Mouse (Mus musculus) adrenal gland, adult 8-10 months (tissue): Measurements from ENCODE around the gene Olfr247. TPM values are rescaled to one million over a fixed set of nuclear protein-coding genes. Genes with fewer than 3 reads are reported as not detected.
"Not testable (repeated sequence)": the region's sequence is repeated elsewhere in the genome, so short reads cannot be mapped to it uniquely, and the experiment has no call there.

Experiments used
- DNase-seq: peaks from one replicate; pipeline ENCODE4 v3.0.0; 2022
- total RNA-seq, 4 experiments: library from RNA; stranded (reverse); gene quantifications; 2 replicates each; pipeline ENCODE4 v1.2.4; 2022

Gene Olfr247
- total RNA-seq = not detected

GRCm38 (mm10) chr10:129976040-129976439, at the start of gene Olfr247:
Olfr247 (minus strand) TSS chr10:129976140.
- not testable (repeated sequence) for DNase-seq

GRCm38 (mm10) chr10:130012321-130012720, 36.4 kb upstream of the Olfr247 start, which contains the start of gene Olfr820:
Olfr820 (plus strand) TSS chr10:130012621.
- DNase-seq = no peak

- not testable (repeated sequence) for DNase-seq
Observed at GRCm38 (mm10) chr10:130005366-130005765, 29.4 kb upstream of the Olfr247 start.

GRCm38 (mm10) chr10:130004104-130004503, 28.2 kb upstream of the Olfr247 start:
- not testable (repeated sequence) for DNase-seq

GRCm38 (mm10) chr10:129984962-129985361, 9.0 kb upstream of the Olfr247 start, which contains the start of gene Gm10310:
Gm10310 (minus strand) TSS chr10:129985062.
- not testable (repeated sequence) for DNase-seq

- not testable (repeated sequence) for DNase-seq
Observed at GRCm38 (mm10) chr10:129981867-129982266, 5.9 kb upstream of the Olfr247 start.

GRCm38 (mm10) chr10:129972994-129973393, 2.9 kb downstream of the Olfr247 start:
- DNase-seq = not testable (repeated sequence)

GRCm38 (mm10) chr10:129967166-129967565, 8.8 kb downstream of the Olfr247 start, which contains the start of gene Olfr819:
Olfr819 (minus strand) TSS chr10:129967266.
- not testable (repeated sequence) for DNase-seq

GRCm38 (mm10) chr10:129966232-129966631, 9.7 kb downstream of the Olfr247 start:
- not testable (repeated sequence) for DNase-seq

GRCm38 (mm10) chr10:129949000-129949399, 26.9 kb downstream of the Olfr247 start, which contains the start of gene Olfr818:
Olfr818 (minus strand) TSS chr10:129949100.
- DNase-seq = no peak

Other genes starting within 250 kb of the Olfr247 start
- not detected for gene Olfr805, start 246.8 kb downstream of the Olfr247 start, total RNA-seq
- gene Olfr806, start 234.2 kb downstream of the Olfr247 start, total RNA-seq = not detected
- gene Olfr807, start 218.3 kb downstream of the Olfr247 start, total RNA-seq = not detected
- gene Olfr808, start 210.7 kb downstream of the Olfr247 start, total RNA-seq = not detected
- not detected for gene Olfr809, start 201.5 kb downstream of the Olfr247 start, total RNA-seq
- not detected for gene Olfr810, start 181.2 kb downstream of the Olfr247 start, total RNA-seq
- gene Olfr811, start 171.7 kb downstream of the Olfr247 start, total RNA-seq = not detected
- gene Olfr812, start 130.0 kb downstream of the Olfr247 start, total RNA-seq = not detected
- gene Olfr813, start 120.8 kb downstream of the Olfr247 start, total RNA-seq = not detected
- gene Olfr814, start 96.3 kb downstream of the Olfr247 start, total RNA-seq = not detected
- gene Olfr815, start 70.3 kb downstream of the Olfr247 start, total RNA-seq = under 1 TPM in 1 of 4 experiments, not detected in 3; 0.32 TPM
- gene Olfr816, start 60.5 kb downstream of the Olfr247 start, total RNA-seq = not detected
- gene Olfr818, start 27.0 kb downstream of the Olfr247 start, total RNA-seq = not detected
- gene Olfr819, start 8.9 kb downstream of the Olfr247 start, total RNA-seq = not detected
- not detected for gene Gm10310, start 8.9 kb upstream of the Olfr247 start, total RNA-seq
- not detected for gene Olfr820, start 36.5 kb upstream of the Olfr247 start, total RNA-seq
- not detected for gene Olfr821, start 54.2 kb upstream of the Olfr247 start, total RNA-seq
- gene Olfr822, start 95.1 kb upstream of the Olfr247 start, total RNA-seq = not detected
- gene Olfr823, start 139.2 kb upstream of the Olfr247 start, total RNA-seq = not detected
- not detected for gene Olfr824, start 153.9 kb upstream of the Olfr247 start, total RNA-seq
- not detected for gene Olfr825, start 190.6 kb upstream of the Olfr247 start, total RNA-seq
- not detected for gene Olfr826, start 208.0 kb upstream of the Olfr247 start, total RNA-seq
- not detected for gene Olfr827, start 238.3 kb upstream of the Olfr247 start, total RNA-seq